Mouse (Mus musculus): ENCODE measurements at regions not wholly inside any gene's neighbourhood (a gene's known extent, or its start where the extent isn't known, plus 50 kb on each side); places are given as distances from the start of the nearest gene placed in this dataset.
A peak's percentile ranks its signal among the peaks of the same experiment; 100 is the strongest.

- H3K9me3 ChIP-seq (replicated peaks), result peaks cover 3% of the 10 kb centered on the region; the same call in 1 of the 2 replicates
- no peaks in the 10 kb centered on the region for H3K36me3 ChIP-seq
- H3K27ac ChIP-seq, result no peak overlapping the region
- no peak overlapping the region for H3K4me3 ChIP-seq
- no peak for DNase-seq (ENCODE audit: low spot score)
- no peaks in the 10 kb centered on the region for H3K27me3 ChIP-seq (ENCODE audit: low read depth, poor library complexity, severe bottlenecking)
- H3K4me1 ChIP-seq, result no peaks in the 10 kb centered on the region
- WGBS, result 96% methylated on average over 3 of the region's 3 CpGs
Measured at GRCm38 (mm10) chr7:34587239-34587638, 69.3 kb downstream of the Kctd15 start.

- Histone ChIP-seq H3K36me3 (no peaks in the 10 kb centered on the region), H3K27me3 (ENCODE audit: low read depth, poor library complexity, severe bottlenecking) (no peaks in the 10 kb centered on the region), H3K27ac (no peak overlapping the region), H3K9me3 (replicated peaks) (peaks cover 3% of the 10 kb centered on the region; the same call in 1 of the 2 replicates), H3K4me1 (no peaks in the 10 kb centered on the region), H3K4me3 (no peak overlapping the region)
- no peak for DNase-seq (ENCODE audit: low spot score)
- 79% methylated on average over 4 of the region's 4 CpGs for WGBS
Measured at GRCm38 (mm10) chr7:34585312-34585865, 71.1 kb downstream of the Kctd15 start.

- H3K9me3 ChIP-seq (replicated peaks), result peaks cover 3% of the 10 kb centered on the region; the same call in 1 of the 2 replicates
- DNase-seq (ENCODE audit: low spot score), result no peak
- 95% methylated on average over 7 of the region's 7 CpGs for WGBS
- H3K27me3 ChIP-seq (ENCODE audit: low read depth, poor library complexity, severe bottlenecking), result no peaks in the 10 kb centered on the region
- no peak overlapping the region for H3K27ac ChIP-seq
- H3K4me3 ChIP-seq, result no peak overlapping the region
- no peaks in the 10 kb centered on the region for H3K36me3 ChIP-seq
- no peaks in the 10 kb centered on the region for H3K4me1 ChIP-seq
Measured at GRCm38 (mm10) chr7:34584870-34585269, 71.7 kb downstream of the Kctd15 start.

GRCm38 (mm10) chr7:34580866-34581265 lies 75.7 kb downstream of the Kctd15 start:
- 93% methylated on average over 9 of the region's 9 CpGs for WGBS

GRCm38 (mm10) chr7:34571295-34571694 lies 85.2 kb downstream of the Kctd15 start:
- H3K36me3 ChIP-seq, result no peaks in the 10 kb centered on the region
- H3K27me3 ChIP-seq (ENCODE audit: low read depth, poor library complexity, severe bottlenecking), result no peaks in the 10 kb centered on the region
- 60% methylated on average over 10 of the region's 10 CpGs for WGBS
- H3K4me1 ChIP-seq, result peaks cover 20% of the 10 kb centered on the region
- peak overlapping the region; percentile 92 for H3K27ac ChIP-seq
- H3K4me3 ChIP-seq, result peak overlapping the region; percentile 51
- no peaks in the 10 kb centered on the region for H3K9me3 ChIP-seq (replicated peaks)
- peak; percentile 39 for DNase-seq (ENCODE audit: low spot score)

More at GRCm38 (mm10) chr7:34580866-34581265, 75.7 kb downstream of the Kctd15 start:
- Histone ChIP-seq H3K27me3 (ENCODE audit: low read depth, poor library complexity, severe bottlenecking) (no peaks in the 10 kb centered on the region), H3K9me3 (replicated peaks) (no peaks in the 10 kb centered on the region), H3K36me3 (no peaks in the 10 kb centered on the region), H3K4me3 (no peak overlapping the region), H3K27ac (no peak overlapping the region), H3K4me1 (no peaks in the 10 kb centered on the region)
- DNase-seq (ENCODE audit: low spot score), result no peak

GRCm38 (mm10) chr7:34570114-34571065 lies 86.1 kb downstream of the Kctd15 start:
- H3K36me3 ChIP-seq, result no peaks in the 10 kb centered on the region
- H3K9me3 ChIP-seq (replicated peaks), result no peaks in the 10 kb centered on the region
- WGBS, result 3% methylated on average over 43 of the region's 43 CpGs

GRCm38 (mm10) chr7:34569747-34570113 lies 86.8 kb downstream of the Kctd15 start:
- no peaks in the 10 kb centered on the region for H3K9me3 ChIP-seq (replicated peaks)
- no peaks in the 10 kb centered on the region for H3K36me3 ChIP-seq
- H3K27me3 ChIP-seq (ENCODE audit: low read depth, poor library complexity, severe bottlenecking), result no peaks in the 10 kb centered on the region
- 30% methylated on average over 8 of the region's 8 CpGs for WGBS
- H3K4me1 ChIP-seq, result peaks cover 20% of the 10 kb centered on the region
- no peak for DNase-seq (ENCODE audit: low spot score)
- H3K27ac ChIP-seq, result peak overlapping the region; percentile 92
- H3K4me3 ChIP-seq, result peak overlapping the region; percentile 51

More at GRCm38 (mm10) chr7:34570114-34571065, 86.1 kb downstream of the Kctd15 start:
- Histone ChIP-seq H3K4me1 (peaks cover 20% of the 10 kb centered on the region), H3K27ac (peak overlapping the region; percentile 92), H3K27me3 (ENCODE audit: low read depth, poor library complexity, severe bottlenecking) (no peaks in the 10 kb centered on the region), H3K4me3 (peak overlapping the region; percentile 51)
- DNase-seq (ENCODE audit: low spot score), result peak; percentile 85

GRCm38 (mm10) chr7:34567575-34567974 lies 89.0 kb downstream of the Kctd15 start:
- no peak overlapping the region for H3K4me3 ChIP-seq
- no peaks in the 10 kb centered on the region for H3K27me3 ChIP-seq (ENCODE audit: low read depth, poor library complexity, severe bottlenecking)
- H3K4me1 ChIP-seq, result peaks cover 20% of the 10 kb centered on the region
- DNase-seq (ENCODE audit: low spot score), result no peak
- H3K36me3 ChIP-seq, result no peaks in the 10 kb centered on the region
- no peaks in the 10 kb centered on the region for H3K9me3 ChIP-seq (replicated peaks)
- 72% methylated on average over 5 of the region's 5 CpGs for WGBS
- H3K27ac ChIP-seq, result no peak overlapping the region

- H3K9me3 ChIP-seq (replicated peaks), result peaks cover 2% of the 10 kb centered on the region; the same call in 1 of the 2 replicates
- no peak for DNase-seq (ENCODE audit: low spot score)
- no peaks in the 10 kb centered on the region for H3K27me3 ChIP-seq (ENCODE audit: low read depth, poor library complexity, severe bottlenecking)
- no peaks in the 10 kb centered on the region for H3K4me1 ChIP-seq
- no peaks in the 10 kb centered on the region for H3K36me3 ChIP-seq
- no peak overlapping the region for H3K27ac ChIP-seq
- WGBS, result 78% methylated on average over 2 of the region's 2 CpGs
- no peak overlapping the region for H3K4me3 ChIP-seq
Measured at GRCm38 (mm10) chr7:34562160-34562559, 94.4 kb downstream of the Kctd15 start.

- Histone ChIP-seq H3K27ac (no peak overlapping the region), H3K27me3 (ENCODE audit: low read depth, poor library complexity, severe bottlenecking) (no peaks in the 10 kb centered on the region), H3K36me3 (no peaks in the 10 kb centered on the region), H3K9me3 (replicated peaks) (peaks cover 2% of the 10 kb centered on the region; the same call in 1 of the 2 replicates), H3K4me3 (no peak overlapping the region), H3K4me1 (no peaks in the 10 kb centered on the region)
- WGBS, result 84% methylated on average over 8 of the region's 8 CpGs
- no peak for DNase-seq (ENCODE audit: low spot score)
Measured at GRCm38 (mm10) chr7:34558615-34559343, 97.8 kb downstream of the Kctd15 start.

GRCm38 (mm10) chr7:34555196-34555595 lies 101.3 kb downstream of the Kctd15 start:
- peaks cover 2% of the 10 kb centered on the region; the same call in 1 of the 2 replicates for H3K9me3 ChIP-seq (replicated peaks)
- DNase-seq (ENCODE audit: low spot score), result no peak
- no peaks in the 10 kb centered on the region for H3K36me3 ChIP-seq
- H3K4me3 ChIP-seq, result no peak overlapping the region
- no peaks in the 10 kb centered on the region for H3K4me1 ChIP-seq
- 77% methylated on average over 6 of the region's 6 CpGs for WGBS
- no peak overlapping the region for H3K27ac ChIP-seq
- no peaks in the 10 kb centered on the region for H3K27me3 ChIP-seq (ENCODE audit: low read depth, poor library complexity, severe bottlenecking)

- Histone ChIP-seq H3K4me1 (no peaks in the 10 kb centered on the region), H3K27me3 (ENCODE audit: low read depth, poor library complexity, severe bottlenecking) (no peaks in the 10 kb centered on the region), H3K27ac (no peak overlapping the region), H3K9me3 (replicated peaks) (no peaks in the 10 kb centered on the region), H3K4me3 (no peak overlapping the region), H3K36me3 (no peaks in the 10 kb centered on the region)
- WGBS, result 90% methylated on average over 19 of the region's 19 CpGs
- no peak for DNase-seq (ENCODE audit: low spot score)
Measured at GRCm38 (mm10) chr7:34546609-34547316, 109.8 kb downstream of the Kctd15 start.

All from limb, embryonic 10.5 days (tissue).